Mouse (Mus musculus): Measurements from ENCODE around the gene B430305J03Rik. TPM values are rescaled to one million over a fixed set of nuclear protein-coding genes. Genes with fewer than 3 reads are reported as not detected.

B430305J03Rik gene
- total RNA-seq (2018; cell fraction: chromatin; rRNA removed) = 10 to 100 TPM in 13 of 26 experiments, 1 to 10 TPM in 13; 2.3 to 22.2 (median 10.4) TPM
- total RNA-seq (2018; cell fraction: cytosol; rRNA removed) = 10 to 100 TPM in 7 of 26 experiments, 1 to 10 TPM in 19; 4.1 to 12.4 (median 8.0) TPM
- total RNA-seq (2018; cell fraction: nucleus; rRNA removed) = 10 to 100 TPM in 22 of 26 experiments, 1 to 10 TPM in 4; 6.6 to 32.9 (median 19.3) TPM
- polyA plus RNA-seq (2018) = 1.9 to 4.8 TPM (median 2.3 TPM) in 3 replicates

DNA sequence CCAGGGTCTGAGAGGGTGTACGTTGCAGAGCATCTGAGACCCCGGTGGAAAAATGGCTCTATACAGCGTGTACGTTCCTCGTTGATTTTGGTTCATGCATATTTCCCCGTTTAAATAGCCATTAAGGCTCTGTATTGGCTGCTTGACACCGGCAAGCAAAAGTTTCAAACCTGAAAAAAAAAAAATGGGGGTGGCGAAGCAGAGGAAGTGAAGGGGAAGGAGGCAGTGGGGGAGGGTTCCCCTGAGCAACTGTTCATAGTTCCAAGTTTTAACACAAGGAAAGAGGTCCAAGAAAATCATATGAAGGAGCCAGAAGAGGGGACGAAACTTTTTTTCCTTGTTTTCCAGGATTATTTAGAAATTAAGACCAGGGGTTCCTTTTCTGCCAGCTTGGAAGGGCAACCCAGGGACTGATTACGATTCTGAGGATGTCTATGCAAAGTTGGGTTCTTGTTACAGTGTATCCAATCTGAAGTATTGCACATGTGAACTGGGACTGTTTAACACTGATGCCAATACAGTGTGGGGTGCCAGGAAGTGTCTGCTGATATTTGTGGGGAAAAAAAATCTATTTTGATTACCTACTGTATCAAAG, at the start of gene B430305J03Rik:
Gene B430305J03Rik (minus strand): TSS at position 173 of the 595 bp plus-strand sequence.
- H3K27ac ChIP-seq = peak within 1 kb of the TSS; percentile 98
- H3K79me2 ChIP-seq (ENCODE audit: inconsistent target) = peaks cover 61% of the 10 kb centered on the region
- peak within 1 kb of the TSS; percentile 96 for H3K4me3 ChIP-seq (ENCODE audit: inconsistent target)
- WGBS (ENCODE audit: missing documents) = 2% methylated on average over 9 of the region's 10 CpGs
- H3K36me3 ChIP-seq (ENCODE audit: inconsistent target) = peaks cover 6% of the 10 kb centered on the region; the same call in 1 of the 2 replicates

DNA sequence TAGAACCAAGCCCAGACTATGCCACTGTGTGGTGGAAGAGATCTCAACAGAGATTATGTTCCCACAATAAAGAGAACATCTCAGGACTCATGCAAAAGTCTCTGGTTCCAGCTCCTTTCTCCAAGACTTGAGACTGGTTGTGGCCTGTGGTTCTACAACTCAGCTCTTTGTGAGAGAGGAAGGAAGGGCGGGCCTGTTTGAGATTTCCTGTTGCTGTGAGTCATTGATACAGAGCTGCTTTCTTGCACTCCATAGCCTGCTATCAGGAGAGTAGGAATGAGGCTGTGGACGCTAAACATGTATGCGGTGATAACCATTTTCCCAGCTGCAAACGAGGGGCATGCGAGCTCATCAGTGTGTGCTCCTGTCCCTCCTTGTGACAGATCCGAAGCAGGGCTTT, 43.9 kb upstream of the B430305J03Rik start:
- H3K27ac ChIP-seq = peak overlapping the region; percentile 98
- H3K79me2 ChIP-seq (ENCODE audit: inconsistent target) = no peaks in the 10 kb centered on the region
- no peak overlapping the region for H3K4me3 ChIP-seq (ENCODE audit: inconsistent target)
- H3K36me3 ChIP-seq (ENCODE audit: inconsistent target) = no peaks in the 10 kb centered on the region
- WGBS (ENCODE audit: missing documents) = 7% methylated on average over 6 of the region's 6 CpGs

DNA sequence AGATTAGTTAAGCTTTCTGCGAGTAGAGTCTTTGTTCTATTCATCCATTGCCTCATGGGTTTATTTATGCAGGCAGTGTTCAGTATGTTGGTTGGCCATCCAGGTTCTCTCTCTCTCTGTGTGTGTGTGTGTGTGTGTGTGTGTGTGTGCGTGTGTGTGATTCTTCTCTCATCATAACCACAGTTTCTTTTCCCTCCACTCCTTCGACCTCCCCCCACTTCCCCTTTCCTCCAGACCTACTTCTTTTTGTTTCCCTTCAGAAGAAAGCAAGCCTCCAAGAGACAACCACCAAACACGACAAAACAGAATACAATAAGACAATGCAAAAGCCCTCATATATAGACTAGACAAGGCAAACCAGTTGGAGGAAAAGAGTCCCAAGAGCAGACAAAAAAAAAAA, 41.2 kb upstream of the B430305J03Rik start:
- peak overlapping the region; percentile 98 for H3K27ac ChIP-seq
- no peaks in the 10 kb centered on the region for H3K36me3 ChIP-seq (ENCODE audit: inconsistent target)
- 36% methylated on average over 2 of the region's 4 CpGs for WGBS (ENCODE audit: missing documents)

DNA sequence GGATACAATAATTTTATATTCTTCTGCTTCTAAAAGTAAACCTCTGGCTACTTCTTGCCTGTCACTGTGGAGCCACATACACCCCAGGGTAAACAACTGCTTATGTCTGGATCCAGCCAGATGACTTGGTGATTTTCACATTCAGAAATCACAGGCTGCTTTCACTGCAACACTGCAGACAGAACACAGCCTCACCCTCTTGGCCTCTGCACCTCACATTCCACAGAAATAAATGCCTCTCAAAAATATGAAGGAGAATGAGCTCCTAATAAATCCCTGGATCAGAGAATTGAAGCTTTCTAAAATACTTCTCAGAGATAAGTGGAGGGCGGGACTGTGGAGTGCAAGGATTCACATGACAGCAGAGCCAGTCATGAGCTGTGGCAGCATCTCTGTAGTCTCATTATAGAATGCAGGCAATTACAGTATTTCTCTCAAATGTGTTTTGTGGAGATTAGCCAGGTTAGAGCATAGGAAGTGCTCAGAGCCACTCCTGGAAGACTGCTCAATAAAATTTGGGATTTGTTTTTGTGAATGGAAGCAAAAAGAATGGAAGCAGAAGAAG, 35.2 kb upstream of the B430305J03Rik start:
- no peak overlapping the region for H3K4me3 ChIP-seq (ENCODE audit: inconsistent target)
- 64% methylated on average over 1 of the region's 1 CpGs for WGBS (ENCODE audit: missing documents)
- peak overlapping the region; percentile 87 for H3K27ac ChIP-seq
- H3K79me2 ChIP-seq (ENCODE audit: inconsistent target) = no peaks in the 10 kb centered on the region
- H3K36me3 ChIP-seq (ENCODE audit: inconsistent target) = no peaks in the 10 kb centered on the region

More for the DNA sequence above, 41.2 kb upstream of the B430305J03Rik start:
- no peaks in the 10 kb centered on the region for H3K79me2 ChIP-seq (ENCODE audit: inconsistent target)
- H3K4me3 ChIP-seq (ENCODE audit: inconsistent target) = no peak overlapping the region

DNA sequence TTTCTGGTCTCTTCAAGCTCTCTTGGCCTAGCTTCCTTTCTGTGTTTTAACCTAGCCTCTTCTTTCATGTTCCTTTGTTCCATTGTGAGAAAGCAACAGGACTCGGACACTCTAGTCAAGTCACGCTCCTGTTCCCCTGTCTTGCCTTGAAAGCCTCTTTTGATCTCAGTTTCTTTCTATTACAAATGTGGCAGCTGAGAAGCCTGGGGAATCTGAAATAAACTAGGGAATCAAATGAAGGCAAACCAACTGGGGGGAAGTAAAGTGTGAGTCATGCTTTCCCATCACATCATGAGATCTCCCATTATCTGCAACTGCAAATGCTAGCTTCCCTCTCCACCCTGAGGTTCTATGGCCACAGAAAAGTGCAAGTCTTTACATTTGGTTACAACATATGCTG, 31.0 kb upstream of the B430305J03Rik start:
- no peaks in the 10 kb centered on the region for H3K36me3 ChIP-seq (ENCODE audit: inconsistent target)
- 56% methylated on average over 2 of the region's 2 CpGs for WGBS (ENCODE audit: missing documents)
- peak overlapping the region; percentile 94 for H3K27ac ChIP-seq
- H3K4me3 ChIP-seq (ENCODE audit: inconsistent target) = no peak overlapping the region
- H3K79me2 ChIP-seq (ENCODE audit: inconsistent target) = no peaks in the 10 kb centered on the region

DNA sequence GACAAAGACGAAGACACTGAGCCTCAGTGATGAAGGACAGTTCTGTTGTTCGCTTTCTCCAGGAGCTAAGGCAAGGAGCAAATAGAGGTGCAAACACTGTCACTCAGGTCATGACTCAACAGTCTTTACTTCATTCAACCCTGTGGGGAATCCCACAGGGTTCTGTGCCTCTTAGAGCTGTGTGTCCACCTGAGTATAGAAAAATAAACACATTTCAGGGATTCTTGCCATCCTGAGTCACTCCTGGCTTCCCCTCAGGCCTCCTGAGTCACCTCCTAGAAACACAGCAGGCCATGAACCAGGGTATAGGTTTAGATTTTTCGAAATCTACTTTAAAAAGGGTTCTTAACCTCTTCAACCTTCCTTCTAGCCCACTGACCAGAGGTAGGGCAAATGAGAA, 29.6 kb upstream of the B430305J03Rik start:
- H3K36me3 ChIP-seq (ENCODE audit: inconsistent target) = no peaks in the 10 kb centered on the region
- peak overlapping the region; percentile 94 for H3K27ac ChIP-seq
- WGBS (ENCODE audit: missing documents) = 97% methylated on average over 3 of the region's 3 CpGs
- no peak overlapping the region for H3K4me3 ChIP-seq (ENCODE audit: inconsistent target)
- H3K79me2 ChIP-seq (ENCODE audit: inconsistent target) = no peaks in the 10 kb centered on the region

DNA sequence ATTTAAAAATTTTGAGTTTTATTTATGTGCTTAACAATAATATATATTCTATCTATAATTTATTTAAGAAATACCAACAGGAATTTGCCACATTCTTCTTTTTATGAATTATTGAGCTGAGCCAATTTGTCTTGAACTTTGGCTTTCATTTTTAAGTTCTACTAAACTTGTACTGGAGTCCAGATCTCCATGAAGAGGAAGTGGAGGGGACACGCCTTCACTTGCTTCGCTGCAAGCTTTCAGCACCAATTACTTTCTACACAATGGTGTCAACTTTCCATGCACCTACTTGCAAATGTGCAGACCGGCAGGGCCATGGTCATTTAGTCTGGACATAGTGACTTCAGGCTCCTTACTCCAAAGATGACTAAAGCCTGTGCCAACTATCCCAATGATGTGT, 27.8 kb upstream of the B430305J03Rik start:
- WGBS (ENCODE audit: missing documents) = 44% methylated on average over 3 of the region's 3 CpGs
- Histone ChIP-seq H3K27ac (peak overlapping the region; percentile 51), H3K79me2 (ENCODE audit: inconsistent target) (no peaks in the 10 kb centered on the region), H3K36me3 (ENCODE audit: inconsistent target) (no peaks in the 10 kb centered on the region), H3K4me3 (ENCODE audit: inconsistent target) (no peak overlapping the region)

DNA sequence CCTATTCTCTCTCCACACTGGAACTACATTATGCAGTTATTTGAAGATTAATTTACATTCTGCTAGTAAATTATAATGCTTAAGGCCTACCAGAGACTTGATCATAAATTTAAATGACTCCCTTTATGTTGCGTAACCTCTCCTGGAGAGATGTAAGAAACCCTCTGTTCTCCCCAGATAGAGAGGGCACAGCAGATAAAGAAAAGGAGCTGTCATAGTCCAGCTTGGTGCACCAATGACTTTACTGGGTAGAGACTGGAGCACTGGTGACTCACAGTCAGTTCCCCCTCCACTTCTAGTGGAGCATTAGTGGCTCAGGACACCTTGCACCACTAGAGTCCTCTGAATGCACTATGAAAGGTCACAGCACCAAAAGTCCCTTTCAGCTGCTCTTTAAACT, 27.1 kb upstream of the B430305J03Rik start:
- no peaks in the 10 kb centered on the region for H3K36me3 ChIP-seq (ENCODE audit: inconsistent target)
- H3K4me3 ChIP-seq (ENCODE audit: inconsistent target) = no peak overlapping the region
- WGBS (ENCODE audit: missing documents) = 100% methylated on average over 1 of the region's 1 CpGs
- H3K27ac ChIP-seq = peak overlapping the region; percentile 51
- no peaks in the 10 kb centered on the region for H3K79me2 ChIP-seq (ENCODE audit: inconsistent target)

DNA sequence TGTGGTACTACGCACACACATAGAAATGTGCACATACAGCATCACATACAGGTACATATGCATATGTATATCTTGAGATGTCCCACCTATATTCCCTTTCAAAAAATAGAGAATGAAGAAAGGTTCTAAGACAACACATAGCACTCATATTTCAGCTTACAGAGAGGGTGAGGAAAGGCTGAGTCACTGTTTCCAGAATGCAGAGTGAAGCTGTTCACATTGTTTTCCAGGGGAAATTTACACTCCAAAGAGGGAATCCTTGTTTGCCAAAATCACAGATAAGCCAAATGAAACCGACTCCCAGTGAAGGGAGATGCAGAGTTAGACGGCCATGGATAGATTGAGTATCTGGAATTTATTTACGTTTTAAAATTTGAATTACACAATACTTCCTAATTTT, 25.8 kb upstream of the B430305J03Rik start:
- no peaks in the 10 kb centered on the region for H3K79me2 ChIP-seq (ENCODE audit: inconsistent target)
- WGBS (ENCODE audit: missing documents) = 88% methylated on average over 3 of the region's 4 CpGs
- H3K36me3 ChIP-seq (ENCODE audit: inconsistent target) = no peaks in the 10 kb centered on the region

DNA sequence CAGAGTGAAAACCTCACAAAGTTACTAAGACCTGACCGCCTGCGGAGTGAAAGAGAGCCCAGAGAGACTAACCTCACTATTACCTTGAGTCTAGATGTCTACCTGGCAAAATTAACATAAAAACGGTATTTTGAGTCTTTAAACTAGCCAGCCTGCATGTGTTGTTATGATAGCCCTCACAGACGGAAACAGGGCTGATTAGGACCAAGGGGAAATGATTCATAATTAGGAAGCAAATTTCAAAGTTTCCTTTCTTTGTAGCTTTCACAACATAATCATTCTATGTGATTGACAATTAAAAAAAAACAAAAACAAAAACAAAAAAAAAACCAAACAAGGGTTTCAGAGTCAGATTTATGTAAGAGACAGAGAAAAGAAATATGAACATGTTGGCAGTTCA, 20.6 kb upstream of the B430305J03Rik start:
- Histone ChIP-seq H3K4me3 (ENCODE audit: inconsistent target) (no peak overlapping the region), H3K36me3 (ENCODE audit: inconsistent target) (no peaks in the 10 kb centered on the region), H3K27ac (no peak overlapping the region), H3K79me2 (ENCODE audit: inconsistent target) (no peaks in the 10 kb centered on the region)
- WGBS (ENCODE audit: missing documents) = 85% methylated on average over 4 of the region's 4 CpGs

More for the DNA sequence above, 25.8 kb upstream of the B430305J03Rik start:
- Histone ChIP-seq H3K27ac (no peak overlapping the region), H3K4me3 (ENCODE audit: inconsistent target) (no peak overlapping the region)

DNA sequence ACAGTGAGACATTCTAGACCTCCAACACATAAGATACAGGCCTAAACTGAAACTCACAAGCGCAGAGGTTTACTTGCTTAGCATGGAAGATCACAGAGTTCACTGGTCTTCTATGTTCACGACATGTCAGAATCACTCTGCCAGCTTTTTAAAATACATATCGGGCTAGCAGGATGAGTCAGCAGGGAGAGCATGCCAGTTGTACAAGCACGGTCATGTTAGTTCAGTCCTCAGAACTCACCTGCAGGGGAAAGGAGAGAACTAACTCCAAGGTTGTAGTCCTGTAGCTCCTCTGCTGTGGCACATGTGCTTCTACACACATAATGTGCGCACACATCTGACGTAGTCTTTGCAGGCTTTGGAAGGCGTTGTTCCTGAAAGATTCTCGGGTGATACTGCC, 10.2 kb upstream of the B430305J03Rik start:
- no peak overlapping the region for H3K27ac ChIP-seq
- no peaks in the 10 kb centered on the region; the same call in 1 of the 2 replicates for H3K36me3 ChIP-seq (ENCODE audit: inconsistent target)
- peaks cover 26% of the 10 kb centered on the region for H3K79me2 ChIP-seq (ENCODE audit: inconsistent target)
- H3K4me3 ChIP-seq (ENCODE audit: inconsistent target) = no peak overlapping the region
- 93% methylated on average over 8 of the region's 8 CpGs for WGBS (ENCODE audit: missing documents)

DNA sequence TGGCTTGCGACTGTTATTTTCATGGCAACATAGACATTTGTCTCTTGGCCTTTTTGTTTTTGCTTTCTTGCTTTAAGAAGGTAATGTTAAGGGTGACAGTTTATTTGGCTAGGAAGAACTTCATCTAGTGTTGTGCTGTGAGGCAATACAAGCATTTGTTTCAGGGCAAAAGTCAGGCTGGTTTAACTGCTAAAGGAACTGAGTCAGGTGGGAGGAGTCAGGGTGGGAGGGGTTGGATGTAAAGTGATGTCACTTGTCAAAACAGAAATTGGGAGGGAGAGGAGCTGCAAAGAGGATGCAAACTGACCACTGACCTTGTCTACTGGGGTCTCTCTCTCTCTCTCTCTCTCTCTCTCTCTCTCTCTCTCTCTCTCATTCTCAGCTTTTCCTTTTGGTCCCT, 2.7 kb upstream of the B430305J03Rik start:
- H3K79me2 ChIP-seq (ENCODE audit: inconsistent target) = peaks cover 81% of the 10 kb centered on the region
- 83% methylated on average over 1 of the region's 1 CpGs for WGBS (ENCODE audit: missing documents)
- peaks cover 6% of the 10 kb centered on the region; the same call in 1 of the 2 replicates for H3K36me3 ChIP-seq (ENCODE audit: inconsistent target)
- peak overlapping the region; percentile 98 for H3K27ac ChIP-seq
- H3K4me3 ChIP-seq (ENCODE audit: inconsistent target) = no peak overlapping the region

DNA sequence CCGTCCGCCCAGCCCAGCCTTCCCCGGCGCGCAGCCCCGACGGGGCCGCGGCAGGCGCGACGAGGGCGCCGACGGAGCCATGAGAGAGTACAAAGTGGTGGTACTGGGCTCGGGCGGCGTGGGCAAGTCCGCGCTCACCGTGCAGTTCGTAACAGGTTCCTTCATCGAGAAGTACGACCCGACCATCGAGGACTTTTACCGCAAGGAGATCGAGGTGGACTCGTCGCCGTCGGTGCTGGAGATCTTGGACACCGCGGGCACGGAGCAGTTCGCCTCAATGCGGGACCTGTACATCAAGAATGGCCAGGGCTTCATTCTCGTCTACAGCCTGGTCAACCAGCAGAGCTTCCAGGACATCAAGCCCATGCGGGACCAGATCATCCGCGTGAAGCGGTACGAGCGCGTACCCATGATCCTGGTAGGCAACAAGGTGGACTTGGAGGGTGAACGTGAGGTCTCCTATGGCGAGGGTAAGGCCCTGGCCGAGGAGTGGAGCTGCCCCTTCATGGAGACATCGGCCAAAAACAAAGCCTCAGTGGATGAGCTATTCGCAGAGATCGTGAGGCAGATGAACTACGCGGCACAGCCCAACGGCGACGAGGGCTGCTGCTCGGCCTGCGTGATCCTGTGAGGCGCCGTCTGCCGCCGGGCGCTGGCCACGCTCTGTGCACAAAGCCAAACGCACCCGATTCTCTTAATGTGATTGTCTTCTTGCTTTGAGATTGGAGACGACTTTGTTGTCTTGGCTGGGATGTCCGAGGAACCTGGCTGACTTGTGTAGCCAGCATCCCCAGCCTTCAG, 573 bp downstream of the B430305J03Rik start:
- Histone ChIP-seq H3K36me3 (ENCODE audit: inconsistent target) (peaks cover 4% of the 10 kb centered on the region; the same call in 1 of the 2 replicates), H3K4me3 (ENCODE audit: inconsistent target) (peak overlapping the region; percentile 96), H3K27ac (peak overlapping the region; percentile 98), H3K79me2 (ENCODE audit: inconsistent target) (peaks cover 54% of the 10 kb centered on the region)
- under 1% methylated on average over 68 of the region's 68 CpGs for WGBS (ENCODE audit: missing documents)

DNA sequence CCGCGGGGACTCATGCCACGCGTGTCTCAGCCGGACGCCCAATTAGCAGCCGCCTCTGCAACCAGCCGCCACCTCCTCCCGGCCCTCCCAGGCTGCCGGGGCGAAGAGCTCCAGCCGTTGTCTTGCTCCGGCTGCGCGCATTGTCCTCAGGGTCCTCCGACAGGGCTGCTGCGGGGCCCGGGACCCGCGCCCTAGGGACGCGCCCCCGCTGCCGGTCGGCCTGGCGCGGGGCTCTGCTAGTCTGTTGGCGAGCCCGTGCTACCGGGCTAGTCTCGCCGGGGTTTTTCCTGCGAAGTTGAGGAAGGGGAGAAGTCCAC, 1.1 kb downstream of the B430305J03Rik start:
- WGBS (ENCODE audit: missing documents) = 3% methylated on average over 28 of the region's 33 CpGs
- Histone ChIP-seq H3K36me3 (ENCODE audit: inconsistent target) (no peaks in the 10 kb centered on the region; the same call in 1 of the 2 replicates), H3K4me3 (ENCODE audit: inconsistent target) (peak overlapping the region; percentile 96), H3K27ac (peak overlapping the region; percentile 98), H3K79me2 (ENCODE audit: inconsistent target) (peaks cover 48% of the 10 kb centered on the region)
